Mouse (Mus musculus): ENCODE measurements around the gene Galt. TPM values are rescaled to one million over a fixed set of nuclear protein-coding genes. Genes with fewer than 3 reads are reported as not detected.
A peak's percentile ranks its signal among the peaks of the same experiment; 100 is the strongest.

Gene Galt
- polyA plus RNA-seq, 1 experiment from 2014 or later = 27.4 TPM

GRCm38 (mm10) chr4:41715596-41715995 is 39.4 kb upstream of the Galt start:
- H3K4me1 ChIP-seq (replicated peaks; ENCODE audit: control insufficient read depth, insufficient read depth) = peaks cover 8% of the 10 kb centered on the region
- H3K4me2 ChIP-seq (replicated peaks; ENCODE audit: low read depth) = no peak overlapping the region
- DNase-seq (ENCODE audit: low spot score) = no peak
- H3K9ac ChIP-seq (ENCODE audit: low read length) = no peak overlapping the region
- TF ChIP-seq CTCF (IDR thresholded peaks at IDR 0.05; ENCODE audit: low read depth) (peak; percentile 74), EP300 (optimal IDR thresholded peaks at IDR 0.05) (no peak)
- no peak for ATAC-seq (ENCODE audit: low FRiP score, low TSS enrichment)
- H3K36me3 ChIP-seq (ENCODE audit: control insufficient read depth, insufficient read depth, low read length) = peaks cover 12% of the 10 kb centered on the region
- H3K27ac ChIP-seq (replicated peaks) = no peak overlapping the region
- no peaks in the 10 kb centered on the region for H3K9me3 ChIP-seq (ENCODE audit: control insufficient read depth, low read length)
- H3K27me3 ChIP-seq (ENCODE audit: control insufficient read depth, insufficient read depth, low read length) = no peaks in the 10 kb centered on the region
- WGBS = 83% methylated on average over 5 of the region's 5 CpGs
- no peak overlapping the region for H3K4me3 ChIP-seq (ENCODE audit: low read depth, low read length)

GRCm38 (mm10) chr4:41716834-41717233 is 38.2 kb upstream of the Galt start:
- WGBS = 63% methylated on average over 6 of the region's 6 CpGs
- H3K4me3 ChIP-seq (ENCODE audit: low read depth, low read length) = no peak overlapping the region
- no peak overlapping the region; the same call in 1 of the 2 replicates for H3K9ac ChIP-seq (ENCODE audit: low read length)
- DNase-seq (ENCODE audit: low spot score) (no peak), ATAC-seq (ENCODE audit: low FRiP score, low TSS enrichment) (no peak)
- no peak overlapping the region for H3K27ac ChIP-seq (replicated peaks)
- peaks cover 12% of the 10 kb centered on the region for H3K36me3 ChIP-seq (ENCODE audit: control insufficient read depth, insufficient read depth, low read length)
- H3K27me3 ChIP-seq (ENCODE audit: control insufficient read depth, insufficient read depth, low read length) = no peaks in the 10 kb centered on the region
- H3K9me3 ChIP-seq (ENCODE audit: control insufficient read depth, low read length) = no peaks in the 10 kb centered on the region
- TF ChIP-seq CTCF (IDR thresholded peaks at IDR 0.05; ENCODE audit: low read depth) (no peak), EP300 (optimal IDR thresholded peaks at IDR 0.05) (no peak)
- no peak overlapping the region for H3K4me2 ChIP-seq (replicated peaks; ENCODE audit: low read depth)
- H3K4me1 ChIP-seq (replicated peaks; ENCODE audit: control insufficient read depth, insufficient read depth) = peaks cover 7% of the 10 kb centered on the region

- Histone ChIP-seq H3K4me2 (replicated peaks; ENCODE audit: low read depth) (peak within 1 kb of the TSS; percentile 84), H3K27me3 (ENCODE audit: control insufficient read depth, insufficient read depth, low read length) (peaks cover 7% of the 10 kb centered on the region), H3K9me3 (ENCODE audit: control insufficient read depth, low read length) (no peaks in the 10 kb centered on the region), H3K4me3 (ENCODE audit: low read depth, low read length) (peak within 1 kb of the TSS; percentile 89), H3K27ac (replicated peaks) (no peak within 1 kb of the TSS), H3K4me1 (replicated peaks; ENCODE audit: control insufficient read depth, insufficient read depth) (no peaks in the 10 kb centered on the region; the same call in 1 of the 2 replicates), H3K36me3 (ENCODE audit: control insufficient read depth, insufficient read depth, low read length) (peaks cover 9% of the 10 kb centered on the region; the same call in 1 of the 2 replicates), H3K9ac (ENCODE audit: low read length) (peak within 1 kb of the TSS; percentile 89)
- DNase-seq (ENCODE audit: low spot score) (peak; percentile 88), ATAC-seq (ENCODE audit: low FRiP score, low TSS enrichment) (peak; percentile 97)
- under 1% methylated on average over 27 of the region's 27 CpGs for whole genome bisulfite sequencing
- TF ChIP-seq EP300 (optimal IDR thresholded peaks at IDR 0.05) (no peak), CTCF (IDR thresholded peaks at IDR 0.05; ENCODE audit: low read depth) (no peak)
These were observed 32.1 kb upstream of the Galt start, which contains the start of gene Dctn3 for GRCm38 (mm10) chr4:41722918-41723351. Gene Dctn3, minus strand, starts transcription at chr4:41723170.

DNA sequence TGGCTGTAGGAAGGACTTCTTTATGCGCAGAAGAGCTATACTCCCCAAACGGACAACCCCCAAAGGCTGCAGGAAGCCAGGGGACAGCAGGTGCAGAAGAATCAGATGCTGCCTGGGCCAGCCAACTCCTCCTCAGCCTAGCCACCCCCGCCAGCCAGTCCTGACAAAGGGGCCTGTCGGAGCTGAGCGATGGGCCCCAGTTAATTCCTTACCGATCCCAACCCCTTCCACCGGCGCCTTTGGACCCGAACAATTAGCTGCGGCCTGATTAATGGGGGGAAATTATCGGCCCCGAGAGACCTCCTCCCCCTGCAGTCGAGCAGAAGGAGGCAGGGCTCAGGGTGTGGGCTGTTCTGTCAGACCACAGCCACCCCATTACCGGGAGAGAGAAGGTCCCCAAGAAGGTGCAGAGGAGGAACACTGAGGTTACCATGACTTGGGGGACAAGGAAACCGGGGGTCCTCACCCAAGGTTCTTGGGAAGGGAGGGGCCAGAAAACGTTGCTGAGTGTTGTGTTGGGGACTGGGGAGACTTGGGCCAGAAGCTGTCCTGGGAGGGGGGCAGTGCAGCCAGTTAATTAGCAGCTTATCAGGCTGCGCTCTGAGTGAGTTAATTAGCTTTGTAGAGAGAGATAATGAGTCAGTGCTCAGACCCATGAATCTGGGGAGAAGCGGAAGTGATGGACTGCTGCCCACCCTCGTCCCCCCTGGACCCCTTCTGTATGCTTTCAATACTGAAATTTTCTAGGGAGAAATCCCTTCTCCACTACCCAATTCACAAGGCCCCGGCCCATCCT is 28.0 kb upstream of the Galt start:
- Histone ChIP-seq H3K9me3 (ENCODE audit: control insufficient read depth, low read length) (no peaks in the 10 kb centered on the region), H3K27me3 (ENCODE audit: control insufficient read depth, insufficient read depth, low read length) (peaks cover 16% of the 10 kb centered on the region), H3K27ac (replicated peaks) (no peak overlapping the region), H3K4me2 (replicated peaks; ENCODE audit: low read depth) (no peak overlapping the region), H3K4me3 (ENCODE audit: low read depth, low read length) (no peak overlapping the region), H3K9ac (ENCODE audit: low read length) (no peak overlapping the region), H3K36me3 (ENCODE audit: control insufficient read depth, insufficient read depth, low read length) (no peaks in the 10 kb centered on the region), H3K4me1 (replicated peaks; ENCODE audit: control insufficient read depth, insufficient read depth) (no peaks in the 10 kb centered on the region)
- no peak for ATAC-seq (ENCODE audit: low FRiP score, low TSS enrichment)
- DNase-seq (ENCODE audit: low spot score) = no peak
- TF ChIP-seq EP300 (optimal IDR thresholded peaks at IDR 0.05) = no peak
- no peak for TF ChIP-seq CTCF (IDR thresholded peaks at IDR 0.05; ENCODE audit: low read depth)
- WGBS = 21% methylated on average over 20 of the region's 20 CpGs

DNA sequence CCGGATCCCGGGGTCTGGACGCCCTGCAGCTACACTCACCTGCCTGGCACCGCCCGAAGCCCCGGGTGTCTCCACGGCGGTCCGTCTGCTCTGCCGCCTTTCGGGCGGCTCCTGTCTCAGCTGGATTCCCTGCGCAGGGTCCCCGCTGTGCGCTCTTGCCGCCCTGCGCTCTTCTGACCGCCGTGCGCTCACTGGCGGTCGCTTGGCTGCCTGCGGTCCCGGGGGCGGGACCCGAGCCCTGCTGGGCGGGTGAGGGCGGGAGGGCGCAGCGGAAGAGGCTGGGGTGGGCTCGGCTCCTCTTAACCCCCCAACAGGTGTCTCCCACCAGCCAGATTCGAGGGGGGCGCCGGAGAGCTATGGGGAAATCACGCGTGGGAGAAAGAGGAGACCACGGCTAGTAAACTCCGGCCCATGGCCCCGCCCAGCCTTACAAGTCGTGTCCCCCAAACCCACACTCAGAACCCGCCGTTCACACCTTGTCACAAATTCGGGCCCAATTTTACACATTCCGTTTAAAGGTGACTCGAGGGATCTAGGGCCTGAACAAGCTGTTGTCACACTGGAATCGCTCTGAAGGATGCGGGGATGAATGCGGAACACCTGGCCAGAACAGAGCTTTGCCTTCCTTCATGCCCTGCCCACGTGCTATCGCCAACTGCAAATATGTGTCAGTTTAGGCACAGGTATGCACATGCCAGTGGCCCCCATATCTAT is 23.8 kb upstream of the Galt start, which contains the start of gene Arid3c:
Gene Arid3c (minus strand): TSS at position 91 of the 714 bp plus-strand sequence.
- peak within 1 kb of the TSS; percentile 60 for H3K4me2 ChIP-seq (replicated peaks; ENCODE audit: low read depth)
- WGBS = 1% methylated on average over 43 of the region's 50 CpGs
- 0 out of 2 replicates have a peak within 1 kb of the TSS, but pooled peaks have one; percentile 35 for H3K9ac ChIP-seq (ENCODE audit: low read length)
- H3K27me3 ChIP-seq (ENCODE audit: control insufficient read depth, insufficient read depth, low read length) = peaks cover 11% of the 10 kb centered on the region
- TF ChIP-seq EP300 (optimal IDR thresholded peaks at IDR 0.05) = no peak
- TF ChIP-seq CTCF (IDR thresholded peaks at IDR 0.05; ENCODE audit: low read depth) = no peak
- no peak for DNase-seq (ENCODE audit: low spot score)
- H3K4me1 ChIP-seq (replicated peaks; ENCODE audit: control insufficient read depth, insufficient read depth) = no peaks in the 10 kb centered on the region
- H3K27ac ChIP-seq (replicated peaks) = no peak within 1 kb of the TSS
- peak within 1 kb of the TSS; percentile 32 for H3K4me3 ChIP-seq (ENCODE audit: low read depth, low read length)
- peak; percentile 35 for ATAC-seq (ENCODE audit: low FRiP score, low TSS enrichment)
- no peaks in the 10 kb centered on the region for H3K36me3 ChIP-seq (ENCODE audit: control insufficient read depth, insufficient read depth, low read length)
- no peaks in the 10 kb centered on the region for H3K9me3 ChIP-seq (ENCODE audit: control insufficient read depth, low read length)

Data from stomach, postnatal 0 days (tissue).